12 mouse cellular contexts compared by ENCODE assay signal in the genomic region with DNA sequence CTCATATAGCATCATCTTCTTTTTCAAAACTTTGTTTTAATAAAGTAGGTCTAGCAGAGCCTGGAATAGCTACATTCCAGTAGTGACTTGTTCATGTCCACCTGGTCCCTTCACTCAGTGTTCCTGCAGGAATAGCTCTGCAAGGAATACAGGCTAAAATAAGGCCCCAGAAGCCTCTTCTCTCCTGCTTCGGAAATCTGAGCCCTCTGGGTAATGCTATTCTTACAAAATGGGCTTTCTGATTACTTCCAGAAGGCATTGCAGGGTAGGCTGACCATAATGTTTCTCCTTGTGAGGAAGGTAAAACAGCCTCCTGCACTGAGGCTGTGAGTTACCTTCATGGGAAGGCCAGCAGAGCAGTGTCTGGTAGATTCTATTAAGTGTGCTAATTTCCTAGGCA.
A peak's percentile ranks its signal among the peaks of the same experiment; 100 is the strongest.
DNase-seq lines count a peak whose midpoint lies in the region; ATAC-seq lines count a peak whose summit lies in the region.
"Had no signal": no experiment of that assay in that cellular context is flagged by ENCODE, and none has a peak within 500 bp of the region (broad histone marks: within the 10 kb centered on the region; RNA-seq: fewer than 3 reads in every experiment).

No protein-coding gene starts in this region.

- peak overlapping the region; percentile 55 for H3K4me2 ChIP-seq in heart, embryonic 15.5 days
- H3K4me2 ChIP-seq: liver, embryonic 15.5 days had no signal

- H3K9ac ChIP-seq in heart, embryonic 15.5 days: peak overlapping the region; percentile 15; the same call in 1 of the 2 replicates
- H3K9ac ChIP-seq: liver, embryonic 15.5 days had no signal

- no peak for ATAC-seq in heart, embryonic 15.5 days (replicated peaks; ENCODE audit: insufficient number of reproducible peaks, insufficient read depth, low FRiP score, low read depth)

- no peaks in the 10 kb centered on the region for H3K9me3 ChIP-seq in heart, embryonic 15.5 days (replicated peaks)
- H3K9me3 ChIP-seq: liver, embryonic 15.5 days had no signal

- peak overlapping the region; percentile 91 for H3K27ac ChIP-seq in heart, embryonic 15.5 days
- H3K27ac ChIP-seq: left cerebral cortex, adult 2 months; liver, embryonic 15.5 days had no signal

- intact Hi-C loops in heart, postnatal 25 days (cut with DNase I): no loop called here
- intact Hi-C loops in left cerebral cortex, postnatal 36 days (cut with DNase I): no loop called here

- peak; percentile 40 for DNase-seq in embryo, embryonic 10 days (ENCODE audit: low spot score)
- DNase-seq in embryo, embryonic 9.5 days (ENCODE audit: extremely low spot score): no peak
- no peak for DNase-seq in heart, postnatal 25 days (ENCODE audit: low spot score)
- peak; percentile 66 for DNase-seq in forelimb bud, embryonic 11.5 days (ENCODE audit: low read depth, low spot score)
- peak; percentile 69 for DNase-seq in skeletal muscle tissue, adult 2 months (ENCODE audit: low read depth, low spot score)
- no peak for DNase-seq in testis, postnatal 14 days (ENCODE audit: low spot score)
- no peak for DNase-seq in left cerebral cortex, postnatal 36 days (ENCODE audit: low spot score in 2 of 2)
- DNase-seq: cerebellum, adult 9-11 months; spleen, adult 18-20 months had no signal

- H3K4me3 ChIP-seq in heart, embryonic 15.5 days: peak overlapping the region; percentile 35
- H3K4me3 ChIP-seq: left cerebral cortex, adult 2 months; liver, embryonic 15.5 days had no signal

- H3K36me3 ChIP-seq in heart, embryonic 15.5 days: no peaks in the 10 kb centered on the region
- H3K36me3 ChIP-seq: liver, embryonic 15.5 days had no signal

- WGBS in heart, embryonic 15.5 days: 37% methylated on average over 1 of the region's 1 CpGs

- H3K27me3 ChIP-seq in heart, embryonic 15.5 days: no peaks in the 10 kb centered on the region

- peaks cover 21% of the 10 kb centered on the region for H3K4me1 ChIP-seq in heart, embryonic 15.5 days (replicated peaks)
- H3K4me1 ChIP-seq: liver, embryonic 15.5 days had no signal

Comparison
In these comparisons a context has a peak if more than half of its experiments do, and no peak if none do; other contexts are left out.
1. DNase-seq: peak in embryo, embryonic 10 days (single experiment), forelimb bud, embryonic 11.5 days (single experiment) and skeletal muscle tissue, adult 2 months (single experiment); none in embryo, embryonic 9.5 days (single experiment), heart, postnatal 25 days (single experiment), testis, postnatal 14 days (single experiment) and left cerebral cortex, postnatal 36 days (0 of 2).